Mouse (Mus musculus): Measurements from ENCODE around the gene Gm11213.
A peak's percentile ranks its signal among the peaks of the same experiment; 100 is the strongest.

Gm11213 gene

DNA sequence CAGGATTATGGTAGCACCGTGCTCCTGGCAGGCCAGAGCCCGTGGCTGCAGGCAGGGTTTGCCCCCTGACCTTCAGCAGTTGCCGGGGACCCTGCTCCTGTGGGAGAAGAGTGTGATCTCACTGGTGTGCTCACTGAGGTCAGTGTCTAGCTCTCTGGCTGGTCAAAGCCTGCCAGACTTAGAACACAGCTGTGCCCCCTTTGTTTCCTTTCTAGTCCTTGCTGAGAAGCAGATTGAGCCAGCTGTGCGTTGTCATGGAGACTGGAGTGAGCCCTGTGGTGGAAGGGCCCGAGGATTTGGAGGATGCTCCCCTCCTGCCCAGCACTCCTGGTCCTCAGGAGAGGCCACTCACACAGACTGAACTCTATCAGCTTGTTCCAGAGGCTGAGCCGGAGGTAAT lies 25.0 kb downstream of the Gm11213 start:
- no peak for DNase-seq (ENCODE audit: low read depth, low spot score)

DNA sequence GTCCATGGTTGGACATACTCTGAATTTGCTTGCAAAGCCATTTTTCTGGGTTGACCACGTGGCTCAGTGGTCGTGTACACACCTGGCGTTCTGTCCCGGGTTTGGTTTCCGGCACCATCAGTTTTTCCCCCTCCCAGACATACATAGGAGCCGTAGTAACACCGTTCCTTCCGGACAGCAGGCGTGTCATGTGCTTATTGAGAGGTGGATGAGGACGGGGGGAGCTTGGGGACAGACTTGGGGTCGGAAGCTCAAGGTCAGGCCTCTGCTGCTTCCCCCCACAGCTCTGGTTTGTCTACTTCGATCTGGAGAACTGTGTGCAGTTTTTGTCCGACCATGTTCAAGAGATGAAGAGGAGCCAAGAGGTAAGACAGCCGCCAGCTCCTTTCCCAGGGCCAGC lies 25.4 kb downstream of the Gm11213 start:
- DNase-seq (ENCODE audit: low read depth, low spot score): no peak

DNA sequence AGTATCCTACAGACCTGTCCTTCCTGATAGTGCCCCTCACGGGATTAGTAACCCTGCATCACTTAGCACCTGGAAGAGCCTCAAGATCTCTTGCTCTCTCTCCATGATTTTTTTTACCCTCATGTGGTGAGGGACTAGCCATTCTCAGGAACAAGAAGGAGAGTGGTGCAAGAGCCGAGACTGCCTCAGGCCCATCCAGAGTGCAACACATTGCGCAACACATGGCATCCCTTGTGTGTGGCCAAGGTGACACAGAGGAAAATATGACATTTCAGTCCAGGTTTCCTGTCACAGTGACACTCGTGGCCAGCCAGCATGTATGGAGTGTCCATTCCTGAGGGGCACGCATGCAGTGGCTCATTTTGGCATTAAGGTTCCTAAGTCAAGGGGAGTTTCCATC lies 32.4 kb downstream of the Gm11213 start:
- no peak for DNase-seq (ENCODE audit: low read depth, low spot score)

DNA sequence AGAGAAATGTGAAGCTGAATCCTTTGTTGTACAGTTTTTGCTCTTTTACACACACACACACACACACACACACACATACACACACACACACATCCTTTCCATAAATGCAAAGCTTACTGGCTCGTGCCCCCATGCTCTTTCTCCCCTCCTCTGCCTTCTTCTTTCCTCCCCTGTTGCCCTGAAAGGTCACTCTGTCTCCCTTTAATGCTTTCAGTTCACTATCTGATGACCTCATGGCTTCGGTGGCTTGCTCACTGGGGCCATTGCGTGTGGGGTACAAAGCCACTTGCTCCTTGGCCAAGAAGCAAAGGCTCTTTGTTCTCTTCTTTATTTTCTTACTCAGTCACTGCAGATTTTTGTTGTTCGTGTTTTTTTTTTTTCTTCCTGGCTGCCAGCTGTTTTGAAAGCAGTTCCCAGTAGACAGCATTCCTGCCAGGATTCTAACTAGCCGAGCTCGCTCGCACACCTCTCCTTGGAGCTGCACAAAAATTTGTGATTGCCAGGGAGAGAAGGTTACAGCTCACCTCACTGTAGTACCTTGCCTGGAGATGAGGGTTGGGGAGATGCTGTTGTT lies 34.8 kb downstream of the Gm11213 start:
- no peak for DNase-seq (ENCODE audit: low read depth, low spot score)

DNA sequence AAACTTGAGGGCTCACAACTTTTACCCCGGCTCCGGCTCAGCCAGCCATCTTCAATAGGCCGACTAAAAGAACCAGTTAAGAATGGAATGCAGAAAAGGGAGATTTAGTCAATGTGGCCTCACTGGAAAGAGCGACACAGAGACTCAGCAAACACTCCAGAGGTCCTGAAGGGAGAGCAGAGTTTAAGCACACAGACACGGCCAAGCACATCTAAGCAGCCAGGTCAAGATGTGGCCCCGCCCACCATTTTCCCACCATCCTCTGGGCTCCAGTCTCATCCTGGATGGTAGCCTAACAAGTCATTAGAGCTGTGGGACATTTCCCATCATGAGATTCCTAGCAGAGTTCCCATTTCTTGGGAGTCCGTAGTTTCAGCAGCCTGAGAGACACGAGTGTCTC lies 35.7 kb downstream of the Gm11213 start:
- DNase-seq (ENCODE audit: low read depth, low spot score): no peak

DNA sequence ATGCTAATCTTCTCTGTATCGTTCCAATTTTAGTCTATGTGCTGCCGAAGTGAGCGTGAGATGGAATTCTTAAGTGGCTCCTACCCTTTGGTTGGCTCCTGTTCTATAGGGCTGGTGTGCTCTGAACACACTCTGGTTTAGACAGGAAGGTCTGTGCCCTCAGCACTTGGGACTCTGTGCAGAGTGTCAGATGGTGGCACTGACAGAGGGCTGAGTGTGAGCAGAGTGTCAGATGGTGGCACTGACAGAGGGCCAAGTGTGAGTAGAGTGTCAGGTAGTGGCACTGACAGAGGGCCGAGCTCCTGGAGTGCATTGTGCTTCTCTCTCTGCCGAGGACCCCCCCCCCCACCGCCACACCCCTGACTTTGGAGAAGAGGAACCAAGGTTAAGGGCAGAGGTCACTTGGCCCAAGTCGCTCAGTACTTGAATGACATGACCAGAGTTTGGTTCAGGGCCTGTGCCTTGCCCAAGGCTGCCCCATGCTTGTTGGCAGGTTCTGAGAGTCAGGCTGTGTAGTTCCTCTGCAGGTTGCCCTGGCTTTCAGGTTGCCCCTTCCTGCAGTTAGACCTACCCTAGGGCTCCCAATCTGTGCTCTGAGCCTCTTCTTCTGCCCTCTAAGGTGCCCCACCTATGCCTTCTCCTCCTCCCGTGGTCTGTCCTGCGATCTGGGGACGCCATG lies 37.2 kb downstream of the Gm11213 start:
- no peak for DNase-seq (ENCODE audit: low read depth, low spot score)

DNA sequence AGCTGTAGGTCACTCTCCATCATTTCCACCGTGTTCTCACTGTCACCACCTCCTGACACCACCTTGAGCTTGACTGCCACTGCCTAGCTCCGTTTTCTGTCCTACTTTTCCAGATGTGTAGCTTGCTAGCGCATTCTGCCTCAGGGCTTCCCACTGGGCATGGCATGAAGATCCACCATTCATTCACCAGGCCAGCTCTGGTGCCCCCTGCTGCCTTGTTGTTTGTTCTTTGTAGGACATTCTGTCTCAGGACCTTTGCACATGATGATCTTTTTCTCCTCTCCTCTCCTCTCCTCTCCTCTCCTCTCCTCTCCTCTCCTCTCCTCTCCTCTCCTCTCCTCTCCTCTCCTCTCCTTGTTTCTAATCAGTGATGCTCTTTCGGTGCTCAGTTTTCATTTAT lies 42.3 kb downstream of the Gm11213 start:
- no peak for DNase-seq (ENCODE audit: low read depth, low spot score)

DNA sequence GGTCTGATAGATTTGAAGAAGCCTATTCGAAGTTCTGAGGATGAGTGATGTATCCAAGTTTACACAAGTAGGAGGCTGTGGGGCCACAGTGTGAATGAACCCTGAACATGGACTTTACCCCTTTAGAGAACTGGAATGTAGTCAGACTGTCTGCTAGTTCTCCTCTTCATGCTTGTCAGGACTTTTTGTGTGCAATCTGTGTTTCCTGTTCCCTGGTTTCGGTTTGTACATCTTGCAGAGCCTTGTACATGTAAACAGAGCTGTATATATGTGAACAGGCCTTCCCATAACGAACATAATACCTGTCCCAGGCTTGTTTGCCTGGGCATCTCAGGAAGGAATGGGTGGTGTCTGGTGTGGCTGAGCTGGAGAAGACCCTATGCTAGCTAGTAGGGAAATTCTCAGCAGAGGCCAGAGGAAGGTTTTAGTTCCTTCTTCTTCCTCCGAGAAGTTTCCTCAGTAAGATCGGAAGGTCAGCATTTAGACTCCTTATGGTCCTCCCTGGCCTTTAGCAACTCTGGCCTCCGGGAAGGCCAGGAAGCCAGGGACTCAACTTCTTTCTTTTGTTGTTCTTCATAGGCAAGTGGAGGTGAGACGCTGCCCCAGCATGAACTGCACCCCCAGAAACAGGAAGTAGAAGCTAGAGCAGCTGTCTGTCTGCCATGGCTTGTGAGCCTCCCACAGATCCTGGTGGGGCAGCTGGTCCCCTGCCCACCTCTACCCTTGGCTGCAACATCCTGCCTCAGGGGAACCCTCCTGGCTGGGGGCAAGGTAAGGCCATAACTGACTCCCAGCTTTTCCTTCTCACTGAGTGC lies 43.0 kb downstream of the Gm11213 start:
- DNase-seq (ENCODE audit: low read depth, low spot score): no peak

DNA sequence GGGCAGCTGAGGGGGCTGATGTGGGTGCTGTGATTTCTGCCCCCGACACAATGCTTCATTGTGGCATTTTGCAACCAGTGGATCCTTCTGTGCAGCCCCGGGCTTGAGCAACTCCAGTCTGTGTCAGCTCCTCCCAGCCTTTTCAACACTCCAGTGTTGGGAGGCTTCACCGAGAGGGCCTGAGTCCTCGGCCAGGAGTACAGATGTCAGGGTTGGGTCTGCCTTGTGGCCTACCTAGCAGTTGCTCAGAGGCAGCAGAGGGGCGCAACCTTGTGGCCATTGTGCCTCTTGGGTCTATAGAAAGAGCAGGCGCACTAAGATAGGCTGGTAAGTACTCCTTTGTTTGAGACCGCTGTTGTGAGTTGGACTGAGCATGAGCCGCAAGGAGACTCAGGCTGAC lies 45.0 kb downstream of the Gm11213 start:
- DNase-seq (ENCODE audit: low read depth, low spot score): no peak

DNA sequence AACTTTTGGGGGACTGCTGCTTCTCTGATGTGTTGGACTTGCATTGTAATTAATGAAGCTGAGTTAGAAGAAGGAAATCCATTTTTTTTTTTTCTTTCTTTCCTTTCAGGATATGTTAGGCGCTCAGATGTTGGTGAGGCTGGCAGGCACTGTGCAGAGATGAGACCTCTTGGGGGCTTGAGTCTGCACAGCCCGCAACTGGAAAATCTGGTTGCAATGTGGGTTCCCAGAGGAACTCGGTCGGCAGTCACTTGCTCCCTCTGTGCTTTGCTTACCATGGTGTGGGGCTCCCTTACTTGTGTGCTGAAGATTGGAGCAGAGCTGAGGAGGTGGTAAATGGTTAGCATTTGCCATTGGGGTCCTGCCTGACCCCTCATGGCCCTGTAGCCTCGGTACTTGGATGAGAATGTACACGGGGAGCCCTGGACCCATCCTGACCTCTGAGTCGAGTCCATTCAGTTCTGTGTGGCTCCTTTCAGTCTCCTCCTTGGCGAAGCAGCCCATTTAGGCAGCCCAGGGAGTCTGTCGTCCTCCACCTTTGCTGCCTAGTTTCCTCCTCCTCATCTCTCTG lies 45.8 kb downstream of the Gm11213 start:
- DNase-seq (ENCODE audit: low read depth, low spot score): no peak

DNA sequence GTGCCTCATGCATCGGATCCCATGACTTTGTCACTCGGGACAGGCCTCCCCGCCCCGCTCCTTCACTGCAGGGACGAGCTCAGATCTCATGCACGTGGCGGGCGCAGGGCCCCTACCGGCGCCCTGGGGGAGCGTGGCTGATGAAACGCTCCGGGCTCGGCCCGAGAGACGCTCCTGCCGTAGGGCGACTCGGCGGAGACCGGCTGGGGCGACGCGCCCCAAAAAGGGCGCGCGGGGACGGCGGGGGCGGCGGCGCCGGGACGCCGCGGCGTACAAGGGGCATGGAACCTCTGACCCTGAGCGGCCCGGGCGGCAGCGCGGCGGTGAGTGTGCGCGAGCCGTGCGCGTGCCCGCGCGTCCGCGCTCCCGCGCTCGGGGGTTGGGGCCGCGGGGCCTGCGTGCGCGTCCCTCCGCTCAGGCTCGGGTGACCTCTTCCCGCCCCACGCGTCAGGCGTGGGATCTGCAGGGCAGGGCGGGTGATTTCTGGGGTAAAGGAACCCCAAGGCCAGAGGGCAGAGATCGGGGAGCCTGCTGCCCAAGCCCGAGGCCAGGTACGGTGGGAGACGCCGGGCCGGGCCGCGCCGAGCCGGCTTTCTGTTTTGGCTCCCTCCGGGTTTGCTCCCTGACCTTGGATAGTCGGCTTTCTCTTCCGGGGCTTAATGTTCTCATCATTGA lies 46.5 kb downstream of the Gm11213 start, which contains the start of gene Tmem268:
Gene Tmem268 (plus strand): TSS at position 375 of the 675 bp plus-strand sequence.
- peak; percentile 71 for DNase-seq (ENCODE audit: low read depth, low spot score)

DNA sequence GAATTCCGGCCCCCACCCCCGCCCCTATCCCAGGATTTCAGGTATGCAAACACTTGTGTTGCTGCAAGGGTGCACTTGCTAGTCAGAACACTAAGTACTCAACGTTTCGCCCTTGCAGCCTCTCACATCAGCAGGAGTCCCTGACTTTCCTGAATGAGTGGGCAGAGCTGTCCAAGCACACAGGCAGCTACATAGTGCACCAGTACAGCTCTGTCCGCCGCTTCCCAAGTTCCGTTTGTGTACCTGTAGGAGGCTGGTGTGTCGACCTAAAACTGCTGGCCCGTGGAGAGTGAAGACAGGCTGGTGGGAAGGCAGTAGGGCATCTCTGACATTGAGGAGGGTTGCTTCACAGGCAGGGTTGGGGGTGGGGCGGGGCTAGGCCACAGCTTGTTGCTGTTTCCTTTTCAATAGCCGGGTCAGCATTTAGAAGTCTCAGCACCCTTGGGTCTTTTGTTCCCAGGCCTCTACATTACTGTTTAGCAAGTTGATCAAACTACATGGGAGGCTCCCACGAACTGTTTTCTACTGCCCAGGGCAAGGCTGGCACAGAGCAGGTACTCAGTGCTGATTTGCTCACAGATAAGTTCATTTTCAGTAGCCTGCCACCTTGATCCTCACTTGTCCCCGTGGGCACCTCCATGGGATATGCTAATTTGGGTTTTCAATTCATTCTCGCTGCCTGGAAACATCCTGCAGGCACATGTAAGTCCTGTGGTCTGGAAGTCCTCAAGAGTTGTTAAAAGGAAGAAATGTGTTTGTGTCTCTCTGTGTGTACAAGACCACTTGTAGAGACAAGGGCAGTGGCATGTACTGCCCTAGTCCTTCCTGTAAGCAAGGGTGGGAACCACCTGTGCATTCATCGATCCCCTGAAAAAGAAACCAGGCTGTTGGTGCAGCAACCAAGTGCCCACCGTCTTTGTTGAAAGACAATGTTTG lies 47.7 kb downstream of the Gm11213 start:
- DNase-seq (ENCODE audit: low read depth, low spot score): no peak

DNA sequence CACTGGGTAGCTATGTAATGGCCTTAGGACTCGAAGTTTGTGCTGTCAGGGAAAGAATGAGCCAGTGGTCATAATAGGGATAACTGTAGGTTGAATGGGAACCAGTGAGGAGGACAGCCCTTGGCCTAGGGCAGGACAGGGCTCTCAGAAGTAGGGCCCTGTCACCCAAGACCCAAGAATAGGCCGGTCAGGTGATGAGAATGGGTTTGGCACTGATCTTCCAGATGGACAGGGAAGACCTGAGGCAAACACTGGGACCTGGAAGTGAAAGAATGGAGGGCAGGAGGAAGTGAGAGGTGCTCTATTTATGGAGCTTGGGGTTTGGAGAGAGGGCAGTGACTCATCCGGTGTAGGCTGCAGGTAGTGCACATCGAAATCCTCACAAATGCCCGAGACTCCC lies 48.4 kb downstream of the Gm11213 start:
- DNase-seq (ENCODE audit: low read depth, low spot score): no peak

DNA sequence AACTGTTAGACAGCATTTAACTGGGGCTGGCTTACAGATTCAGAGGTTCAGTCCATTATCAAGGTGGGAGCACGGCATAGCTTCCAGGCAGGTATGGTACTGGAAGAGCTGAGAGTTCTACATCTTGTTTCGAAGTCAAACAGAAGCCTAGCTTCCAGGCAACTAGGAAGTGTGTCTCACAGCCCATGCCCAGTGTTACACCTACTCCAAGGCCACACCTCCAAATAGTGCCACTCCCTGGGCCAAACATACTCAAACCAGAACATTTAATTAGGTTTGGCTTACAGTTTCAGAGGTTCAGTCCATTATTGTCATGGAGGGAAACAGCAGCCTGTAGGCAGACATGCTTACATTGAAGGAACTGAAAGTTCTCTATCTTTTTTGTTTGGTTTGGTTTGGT lies 50.0 kb downstream of the Gm11213 start:
- no peak for DNase-seq (ENCODE audit: low read depth, low spot score)

DNA sequence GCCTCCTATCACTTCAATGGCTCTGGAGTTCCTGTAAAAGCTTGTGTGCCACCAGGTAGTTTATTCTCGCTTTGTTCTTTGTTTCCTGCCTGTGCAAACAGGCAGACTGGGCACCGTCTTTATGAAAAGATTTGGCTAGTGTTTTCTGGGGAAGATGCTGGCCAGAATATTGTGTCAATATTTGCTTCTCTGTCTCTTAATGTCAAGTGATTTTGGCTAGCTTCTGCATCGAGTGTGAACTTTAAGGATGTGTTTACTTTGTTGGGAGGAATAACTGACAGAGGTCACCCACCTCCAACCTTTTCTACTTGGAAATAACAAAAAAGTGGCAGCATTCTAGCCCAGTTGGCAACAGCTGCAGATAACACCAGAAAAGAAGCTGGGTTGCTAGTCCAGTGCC lies 50.4 kb downstream of the Gm11213 start:
- DNase-seq (ENCODE audit: low read depth, low spot score): no peak

DNA sequence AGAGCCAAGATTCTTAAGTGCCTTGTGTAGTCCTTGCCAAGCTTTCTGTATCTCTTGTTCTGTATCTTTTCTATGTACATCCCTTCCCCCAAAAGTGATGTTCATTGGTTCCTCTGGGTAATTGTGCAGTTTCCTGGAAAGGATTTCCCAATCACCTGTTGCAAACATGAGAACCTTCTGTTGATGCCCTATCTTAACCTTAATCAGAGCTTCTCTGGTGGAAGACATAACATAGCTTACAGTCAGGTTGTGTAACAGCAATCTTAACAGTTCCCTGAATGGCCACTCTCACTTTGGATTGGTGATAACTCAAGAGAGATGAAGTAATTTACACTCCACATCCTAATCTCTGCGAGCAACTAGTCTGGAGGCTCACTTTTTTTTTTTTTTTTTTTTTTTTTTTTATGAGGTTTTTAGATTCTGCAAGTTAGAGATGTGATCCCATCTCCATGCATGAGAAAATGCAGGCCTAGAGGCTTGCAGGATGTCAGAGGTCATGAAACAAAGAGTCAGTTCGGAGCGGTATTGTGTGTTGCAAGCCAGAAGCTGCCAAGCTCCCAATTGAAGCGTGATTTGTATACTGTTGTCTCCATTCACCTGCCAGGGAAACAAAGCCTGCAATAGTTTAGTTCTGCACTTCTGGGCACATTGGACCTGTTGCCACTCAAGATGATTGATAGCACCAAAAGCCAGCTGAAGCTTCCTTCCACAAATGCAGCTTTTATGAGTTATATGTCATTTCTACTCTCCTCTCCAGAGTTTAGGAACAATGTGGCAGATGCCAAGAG lies 51.1 kb downstream of the Gm11213 start:
- no peak for DNase-seq (ENCODE audit: low read depth, low spot score)

DNA sequence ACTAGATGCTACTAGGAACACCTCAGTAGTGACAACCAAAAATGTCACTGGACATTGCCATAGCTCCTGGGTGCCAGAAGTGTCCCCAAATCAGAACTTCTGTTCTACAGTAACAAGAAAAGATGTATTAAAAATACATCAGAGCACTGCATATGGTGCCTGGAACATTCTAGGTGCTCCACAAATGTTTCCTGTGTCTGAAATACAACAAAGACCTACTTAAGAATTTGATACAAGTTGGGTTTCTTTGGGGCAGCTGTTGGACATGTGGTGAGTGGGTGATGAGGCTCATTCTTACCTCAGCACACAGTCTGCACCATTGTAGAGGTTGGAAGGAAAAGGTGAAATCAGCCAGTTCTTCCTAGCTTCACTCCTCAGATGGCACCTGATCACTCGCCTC lies 52.2 kb downstream of the Gm11213 start:
- no peak for DNase-seq (ENCODE audit: low read depth, low spot score)

DNA sequence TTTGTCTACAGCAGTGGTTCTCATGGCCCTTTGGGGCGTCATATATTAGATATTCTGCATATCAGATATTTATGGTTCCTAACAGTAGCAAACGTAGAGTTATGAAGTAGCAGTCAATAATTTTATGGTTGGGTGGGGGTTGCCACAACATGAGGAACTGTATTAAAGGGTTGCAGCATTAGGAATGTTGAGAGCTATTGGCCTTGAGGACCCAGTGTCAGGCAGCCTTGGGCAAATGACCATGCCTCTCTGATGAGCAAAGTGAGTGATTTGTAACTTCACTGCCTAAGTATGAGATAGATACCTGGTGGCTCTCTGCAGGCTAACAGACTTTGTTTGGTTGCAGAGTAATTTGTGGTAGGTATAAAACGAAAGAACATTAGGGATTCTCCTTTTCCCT lies 54.2 kb downstream of the Gm11213 start:
- DNase-seq (ENCODE audit: low read depth, low spot score): no peak

DNA sequence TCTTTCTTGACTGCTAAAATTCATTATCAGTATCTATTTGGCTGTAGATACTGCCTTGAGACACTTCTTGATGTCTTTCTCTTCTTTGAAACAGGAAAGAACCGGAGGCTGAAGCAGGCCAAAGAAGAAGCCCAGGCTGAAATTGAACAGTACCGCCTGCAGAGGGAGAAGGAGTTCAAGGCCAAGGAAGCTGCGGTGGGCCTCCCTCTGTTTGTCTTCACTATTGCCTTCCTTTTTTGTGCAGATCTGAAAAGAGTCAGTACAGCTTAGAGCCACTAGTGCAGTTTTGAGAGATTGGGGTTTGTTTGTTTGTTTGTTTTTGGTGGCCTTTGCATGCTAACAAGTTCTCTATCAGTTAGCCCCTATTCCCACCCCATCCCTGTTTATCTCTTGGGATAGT lies 56.6 kb downstream of the Gm11213 start:
- no peak for DNase-seq (ENCODE audit: low read depth, low spot score)

DNA sequence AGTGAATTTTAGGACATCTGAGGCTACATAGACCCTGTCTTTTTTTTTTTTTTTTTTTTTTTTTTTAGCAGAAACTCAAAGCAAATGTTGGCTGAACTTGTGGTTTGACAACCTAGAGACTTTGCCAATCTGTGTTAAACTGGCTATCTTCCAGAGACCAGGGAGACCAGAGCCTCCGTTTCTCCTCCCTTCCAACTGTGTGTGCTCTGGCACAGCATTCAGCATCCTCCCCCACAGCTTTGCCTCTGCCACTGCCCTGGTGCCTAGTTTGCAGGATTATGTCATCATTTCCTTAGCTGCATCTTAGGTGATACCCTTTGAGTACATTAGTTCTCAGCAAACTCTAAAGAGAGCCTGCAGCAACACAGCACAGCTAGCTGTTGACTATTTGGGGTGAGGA lies 57.3 kb downstream of the Gm11213 start:
- DNase-seq (ENCODE audit: low read depth, low spot score): no peak

Data from retina, adult 2 months (tissue).